Mouse (Mus musculus) ovary, postnatal 10 days (tissue): ENCODE data around the gene Mboat1.

Experiments
- DNase-seq: peaks from one replicate; pipeline ENCODE4 v3.0.0; 2022; ENCODE audit warnings: low spot score

Mboat1 gene

DNA sequence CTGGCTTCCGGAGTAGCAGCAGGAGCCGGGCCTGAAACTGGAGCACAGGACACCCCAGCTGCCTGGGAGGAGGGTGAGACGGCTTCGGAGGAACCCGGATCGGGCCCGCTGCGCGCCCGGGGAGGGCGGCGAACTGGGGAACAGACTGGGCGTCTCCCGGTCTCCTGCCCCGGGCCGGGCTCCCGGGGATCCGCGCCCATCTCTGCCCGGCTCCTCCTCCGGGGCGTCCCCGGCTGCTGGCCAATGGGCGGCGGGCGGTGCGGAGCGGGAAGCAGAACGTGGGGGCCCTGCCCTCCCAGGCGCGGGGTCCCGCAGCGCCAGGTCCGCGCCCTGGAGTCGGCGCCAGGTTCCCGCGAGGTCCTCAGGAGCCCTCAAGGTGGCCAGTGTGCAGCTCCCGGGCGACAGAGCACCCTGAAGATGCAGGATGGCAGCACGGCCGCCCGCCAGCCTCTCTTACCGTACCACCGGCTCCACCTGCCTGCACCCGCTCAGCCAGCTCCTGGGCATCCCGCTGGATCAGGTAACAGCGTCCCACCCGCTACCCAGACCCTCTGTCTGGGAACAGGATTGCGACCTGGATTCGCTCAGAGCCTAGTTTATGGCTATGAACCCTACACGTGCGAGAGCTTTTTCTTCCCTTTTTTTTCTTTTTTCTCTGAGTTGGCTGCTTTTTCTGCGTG is at the start of gene Mboat1:
Gene Mboat1 (plus strand): TSS at position 247 of the 680 bp plus-strand sequence.
- peak; percentile 60 for DNase-seq

DNA sequence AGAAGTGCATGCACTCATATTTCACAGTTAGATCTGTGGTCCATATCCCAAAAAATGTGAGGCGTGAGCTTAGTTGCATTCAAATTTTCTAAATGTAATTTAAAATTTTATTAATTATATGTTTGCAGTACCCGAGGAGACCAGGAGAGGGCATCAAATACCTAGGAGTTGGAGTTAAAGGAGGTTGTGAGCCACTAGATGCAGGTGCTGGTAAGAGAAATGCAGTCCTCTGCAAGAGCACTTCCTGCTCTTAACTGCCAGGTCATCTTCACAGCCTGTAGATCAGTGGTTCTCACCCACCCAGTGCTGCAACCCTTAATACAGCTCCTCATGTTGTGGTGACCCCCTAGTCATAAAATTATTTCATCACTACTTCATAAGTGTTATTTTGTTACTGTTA is 43.2 kb upstream of the Mboat1 start:
- DNase-seq = no peak

DNA sequence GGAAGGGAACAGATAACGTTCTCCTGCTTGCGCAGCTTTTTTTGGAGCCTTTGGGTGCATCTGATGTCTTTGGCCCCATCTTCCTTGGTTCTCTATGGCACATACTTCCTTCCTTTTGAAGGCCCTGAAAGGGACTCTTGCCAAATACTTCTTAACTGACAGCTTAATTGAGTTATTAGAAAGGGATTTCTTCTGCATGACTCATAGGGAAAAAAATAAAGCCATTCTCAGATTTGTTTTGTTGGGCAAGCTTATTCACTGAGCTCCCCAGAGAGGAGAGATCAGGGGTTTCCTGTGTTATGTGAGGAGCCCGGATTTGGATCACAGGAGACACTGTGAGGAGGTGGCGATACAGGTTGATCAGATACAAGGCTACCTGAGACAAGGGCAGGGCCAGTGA is 40.4 kb upstream of the Mboat1 start:
- no peak for DNase-seq

DNA sequence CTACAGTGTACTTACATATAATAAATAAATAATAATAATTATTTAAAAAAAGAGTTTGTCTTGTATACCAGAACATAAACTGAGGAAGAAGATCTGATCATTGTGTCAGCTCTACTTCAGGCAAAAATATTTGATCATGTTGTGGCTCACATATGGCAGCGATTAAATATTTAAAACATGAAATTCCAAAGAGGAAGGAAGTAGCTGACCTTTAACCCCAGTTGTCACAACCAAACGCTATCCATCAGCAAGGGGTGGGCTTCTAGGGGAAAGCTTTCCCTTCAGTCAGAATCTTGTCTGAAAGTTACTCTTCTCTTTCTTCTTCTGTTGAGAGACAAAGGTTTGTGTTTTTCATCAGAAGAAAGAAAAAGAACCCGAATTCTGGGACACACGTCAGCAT is 39.8 kb upstream of the Mboat1 start:
- no peak for DNase-seq

DNA sequence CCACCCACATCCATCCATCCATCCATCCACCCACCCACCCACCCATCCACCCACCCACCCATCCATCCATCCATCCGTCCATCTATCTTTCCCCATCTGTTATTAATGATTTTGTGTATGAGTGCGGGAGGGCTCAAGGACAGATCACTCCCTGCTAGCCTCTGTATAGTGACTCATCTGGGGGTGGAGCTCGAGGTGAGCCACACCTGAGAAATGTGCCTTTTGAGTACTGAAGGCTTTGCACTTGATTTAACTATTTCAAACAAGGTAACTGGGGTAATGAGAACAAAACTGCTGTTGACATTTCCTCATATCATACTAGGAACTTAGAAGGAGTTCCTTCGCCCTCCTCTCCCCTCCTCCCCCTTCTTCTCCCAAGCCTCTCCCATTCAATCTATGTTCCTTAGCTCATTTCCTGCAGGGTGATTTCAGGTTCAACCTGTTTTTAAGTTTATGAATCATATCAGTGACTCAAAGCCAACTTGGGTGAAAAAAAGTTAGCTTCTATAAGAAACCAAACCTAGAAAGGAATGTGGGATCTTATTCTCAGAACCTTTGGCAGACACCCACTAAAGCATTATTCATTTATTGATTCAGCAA is 27.2 kb upstream of the Mboat1 start:
- no peak for DNase-seq

DNA sequence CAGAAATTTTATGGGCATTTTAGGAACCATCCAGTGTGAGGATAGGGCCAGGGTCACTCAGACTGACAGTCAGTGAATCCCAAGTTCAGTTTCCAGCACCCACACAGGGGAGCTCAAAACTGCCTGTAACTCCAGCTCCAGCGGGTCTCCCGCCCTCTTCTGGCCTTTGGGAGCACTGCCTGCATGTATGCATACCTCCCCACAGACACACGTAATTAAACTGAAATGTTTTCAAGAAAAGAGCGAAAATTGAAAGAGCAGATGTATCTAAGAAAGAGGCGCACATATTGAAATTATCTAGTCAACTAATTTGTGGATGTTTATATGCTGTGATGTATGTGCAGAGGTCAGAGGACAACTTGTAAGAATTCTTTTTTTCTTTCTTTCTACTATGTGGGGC is 20.5 kb upstream of the Mboat1 start:
- no peak for DNase-seq

DNA sequence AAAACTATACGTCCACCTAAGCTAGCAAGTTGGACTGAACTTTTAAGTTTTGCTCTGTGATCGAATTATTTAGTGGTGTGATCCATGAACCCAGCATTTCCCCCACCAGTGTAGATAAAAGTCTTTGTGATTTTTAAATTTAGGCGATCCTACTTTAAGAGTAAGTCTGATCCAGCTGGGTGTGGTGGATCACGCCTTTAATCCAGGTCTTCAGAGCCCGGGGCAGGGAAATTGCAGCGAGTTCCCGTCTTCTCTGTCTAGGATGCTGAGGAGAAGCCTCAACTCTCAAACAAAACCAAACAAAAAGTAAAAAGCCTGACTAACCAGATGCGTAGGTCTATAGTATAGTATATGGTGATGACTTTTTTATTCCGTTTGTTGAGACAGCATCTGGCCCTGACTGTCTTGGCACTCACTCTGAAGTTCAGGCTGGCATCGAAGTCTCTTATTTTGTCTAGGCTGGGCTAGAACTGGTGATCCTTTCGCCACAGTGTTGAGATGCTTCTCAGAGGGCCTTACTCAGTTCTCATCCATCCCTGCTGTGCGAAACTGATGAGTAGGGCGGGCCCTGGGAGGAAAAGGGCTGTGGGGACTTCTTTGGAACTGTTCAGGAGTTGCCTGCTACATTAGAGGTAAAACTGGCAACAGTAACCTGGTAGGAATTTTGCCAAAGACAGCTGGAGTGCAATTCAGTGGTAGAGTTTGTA is 787 bp downstream of the Mboat1 start:
- no peak for DNase-seq

DNA sequence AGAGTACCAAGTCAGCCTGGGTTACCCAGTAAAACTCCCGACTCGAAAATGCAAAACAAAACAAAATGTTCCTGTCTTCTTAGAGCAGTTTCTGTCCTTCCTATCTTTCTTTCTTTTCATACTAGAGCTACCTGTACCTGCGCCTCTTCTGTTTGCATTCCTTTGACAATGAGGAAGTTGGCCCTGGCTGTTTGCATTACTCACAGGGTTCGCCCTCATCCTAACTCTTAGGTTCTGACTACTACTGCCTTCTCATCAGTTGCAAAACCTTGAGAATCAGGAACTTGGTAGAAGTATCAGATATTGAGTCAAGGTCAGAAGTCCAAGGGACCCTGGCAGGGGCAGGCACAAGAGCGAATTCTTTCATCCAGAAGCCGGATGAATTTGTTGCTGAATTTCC is 1.7 kb downstream of the Mboat1 start:
- DNase-seq = no peak

DNA sequence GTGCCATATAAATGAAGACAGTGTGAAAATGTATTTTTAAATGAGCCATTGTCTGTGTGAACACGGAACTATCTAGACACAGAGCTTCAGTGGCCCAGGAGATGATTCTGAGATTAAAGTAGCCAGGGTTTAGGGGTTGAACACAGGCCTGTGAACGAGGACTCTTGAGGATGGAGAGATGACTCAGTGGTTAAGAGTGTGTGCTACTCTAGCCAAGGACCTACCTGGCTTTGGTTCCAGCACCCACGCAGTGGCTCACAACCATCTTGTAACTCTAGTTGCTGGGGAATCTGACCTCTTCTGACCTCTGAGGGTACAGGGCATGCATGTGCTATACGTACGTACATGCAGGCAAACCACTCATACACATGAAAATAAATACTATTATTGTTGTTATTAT is 3.9 kb downstream of the Mboat1 start:
- no peak for DNase-seq

DNA sequence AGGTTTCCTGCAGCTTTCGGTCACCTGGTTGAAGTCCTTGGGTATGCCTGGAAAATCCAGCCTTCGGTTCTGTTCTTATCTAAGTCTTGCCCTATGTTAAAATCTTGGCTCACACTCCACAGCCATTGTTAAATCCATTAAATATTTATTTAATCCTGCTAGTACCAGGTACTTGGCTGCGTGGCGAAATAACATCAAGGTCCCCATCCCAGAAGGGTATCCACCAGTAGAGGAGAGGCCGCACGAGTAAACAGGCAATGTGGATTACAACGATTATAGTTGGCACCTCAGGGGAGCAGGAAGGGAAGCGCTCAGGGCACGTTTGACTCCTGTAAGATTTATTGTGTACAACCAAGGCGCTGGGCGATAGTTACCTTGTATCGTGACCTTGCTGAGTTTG is 4.4 kb downstream of the Mboat1 start:
- no peak for DNase-seq

DNA sequence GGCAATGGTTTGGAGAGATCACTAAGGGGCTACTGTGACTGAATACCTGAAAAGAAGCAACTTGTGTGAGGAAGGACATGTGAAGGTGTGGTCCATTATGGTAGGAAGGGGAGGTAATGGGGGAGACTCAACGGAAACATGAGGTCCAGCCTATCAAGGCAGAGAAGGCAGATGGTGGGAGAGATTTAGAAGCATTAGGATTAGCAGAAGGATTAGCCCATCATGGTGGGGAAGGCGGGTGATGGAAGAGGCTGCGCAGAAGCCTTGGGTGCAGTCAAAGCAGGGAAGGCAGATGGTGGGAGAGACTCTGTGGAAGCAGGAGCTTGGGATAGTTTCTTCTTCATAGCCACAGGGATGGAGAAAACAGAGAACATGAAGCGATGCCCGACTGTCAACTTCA is 5.7 kb downstream of the Mboat1 start:
- no peak for DNase-seq

DNA sequence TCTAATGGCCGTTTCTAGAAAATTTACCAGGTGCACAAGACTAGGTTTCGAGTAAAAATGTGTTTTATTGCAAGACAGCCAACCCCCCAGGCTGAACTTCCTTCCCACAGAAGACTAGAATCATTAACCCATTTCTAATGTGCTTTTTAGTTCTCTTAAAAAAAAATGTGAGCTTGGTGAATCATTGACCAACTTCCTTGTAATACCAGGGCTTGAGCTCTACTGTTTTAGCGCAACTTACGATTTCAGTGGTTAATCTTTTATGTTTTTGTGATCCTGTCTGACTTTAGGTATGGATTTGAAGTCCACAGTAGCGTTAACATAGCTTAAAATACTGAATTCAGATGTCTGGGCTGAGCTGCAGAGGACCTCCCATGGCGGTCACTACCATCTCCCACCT is 10.2 kb downstream of the Mboat1 start:
- DNase-seq = no peak

DNA sequence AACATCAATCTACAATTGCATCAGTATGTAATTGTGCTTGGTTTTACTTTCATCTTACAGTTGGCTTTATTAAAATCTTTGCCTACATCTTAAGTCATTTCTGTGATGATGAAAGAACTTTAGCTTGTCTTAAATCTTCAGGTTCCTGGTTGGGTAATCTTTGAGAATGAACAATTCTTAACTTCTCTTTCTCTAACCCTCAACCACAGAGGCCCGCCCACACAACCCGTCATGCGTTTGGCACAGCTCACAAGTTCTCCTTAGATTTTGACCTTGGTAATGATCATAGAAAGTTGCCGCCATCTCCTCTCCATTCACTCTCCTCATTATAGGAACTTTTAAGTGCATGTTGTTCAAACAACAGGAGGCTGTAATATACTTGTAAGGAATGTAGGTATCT is 18.0 kb downstream of the Mboat1 start:
- DNase-seq = no peak

DNA sequence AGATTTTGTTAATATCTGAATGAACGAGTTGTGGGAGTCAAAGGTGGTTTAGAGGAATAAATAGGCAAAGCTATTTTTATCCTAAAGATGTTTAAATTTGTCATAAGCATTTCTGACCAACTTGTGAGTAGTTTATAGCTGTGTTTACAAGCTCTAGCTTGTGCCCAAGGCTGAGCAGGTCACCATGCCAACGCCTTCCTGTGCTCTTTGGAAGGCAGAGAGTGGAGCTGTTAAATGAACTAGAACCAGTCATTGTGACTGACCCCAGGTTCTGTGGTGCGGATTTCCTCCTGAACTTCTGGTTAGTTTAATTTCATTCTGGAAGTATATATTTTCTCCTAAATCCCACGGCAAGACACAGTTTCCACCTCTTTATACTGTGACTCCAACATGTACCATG is 23.3 kb downstream of the Mboat1 start:
- no peak for DNase-seq

DNA sequence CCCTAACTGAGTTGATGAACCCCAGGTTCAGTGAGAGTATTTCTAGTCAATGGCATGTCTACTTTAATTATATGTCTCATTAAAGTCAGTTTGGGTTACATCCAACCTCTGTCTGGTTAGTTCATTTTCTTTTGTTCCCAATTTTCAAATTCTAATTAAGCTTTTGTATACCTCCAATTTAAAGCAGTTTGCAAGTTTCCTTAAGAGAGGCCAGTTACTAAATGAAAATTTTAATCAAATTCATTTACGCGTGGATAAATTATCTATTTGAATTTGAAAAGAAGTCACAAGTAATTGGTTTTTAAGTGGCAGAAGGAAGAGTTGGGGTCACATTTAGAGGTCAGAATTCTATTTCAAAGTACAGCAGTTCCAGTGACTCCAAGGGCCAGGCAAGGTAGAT is 27.2 kb downstream of the Mboat1 start:
- no peak for DNase-seq

DNA sequence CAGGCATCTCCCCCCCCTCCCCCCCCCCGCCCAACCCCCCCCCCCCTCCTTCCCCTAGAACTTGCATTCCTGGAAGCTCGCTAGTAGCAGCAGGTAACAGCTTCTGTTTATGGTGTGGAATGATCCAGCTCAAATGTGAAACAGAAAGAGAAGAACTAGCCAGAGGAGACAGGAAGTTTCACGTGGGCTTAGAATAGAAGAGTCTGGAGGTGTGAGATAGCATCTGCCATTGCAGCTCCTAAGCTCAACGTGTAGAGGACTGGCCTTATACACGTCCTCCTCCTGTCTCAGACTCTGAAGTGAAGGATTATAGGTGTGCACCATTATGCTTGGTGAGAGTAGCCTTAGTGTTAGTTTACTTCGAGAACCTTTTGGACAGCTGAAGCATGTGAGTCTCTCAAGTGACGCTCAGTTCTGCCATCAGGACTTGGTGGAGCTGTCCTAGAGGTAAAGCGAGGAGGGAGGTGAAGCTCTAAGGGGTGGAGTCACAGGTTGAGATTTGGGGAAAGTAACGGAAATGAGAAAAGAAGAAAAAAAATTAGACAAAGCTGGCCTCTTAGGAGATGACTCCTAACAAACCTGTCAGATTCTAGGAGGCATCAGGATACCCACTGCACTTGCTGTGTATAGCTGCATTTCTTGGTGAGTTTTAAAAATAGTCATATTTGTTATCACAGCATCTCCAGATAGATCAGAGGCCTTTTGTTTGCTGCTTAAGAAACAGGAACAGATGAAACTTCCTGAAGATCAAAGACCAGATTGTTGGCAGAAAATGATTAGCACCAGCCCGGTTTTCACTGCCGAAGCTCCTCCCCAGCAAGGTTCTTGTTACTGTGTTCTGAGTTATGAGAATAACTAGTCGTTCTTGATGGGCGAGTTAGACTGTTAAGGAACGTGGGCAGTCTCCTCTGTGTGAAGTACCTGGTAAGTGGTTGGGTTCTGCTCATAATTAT is 30.1 kb downstream of the Mboat1 start:
- no peak for DNase-seq

DNA sequence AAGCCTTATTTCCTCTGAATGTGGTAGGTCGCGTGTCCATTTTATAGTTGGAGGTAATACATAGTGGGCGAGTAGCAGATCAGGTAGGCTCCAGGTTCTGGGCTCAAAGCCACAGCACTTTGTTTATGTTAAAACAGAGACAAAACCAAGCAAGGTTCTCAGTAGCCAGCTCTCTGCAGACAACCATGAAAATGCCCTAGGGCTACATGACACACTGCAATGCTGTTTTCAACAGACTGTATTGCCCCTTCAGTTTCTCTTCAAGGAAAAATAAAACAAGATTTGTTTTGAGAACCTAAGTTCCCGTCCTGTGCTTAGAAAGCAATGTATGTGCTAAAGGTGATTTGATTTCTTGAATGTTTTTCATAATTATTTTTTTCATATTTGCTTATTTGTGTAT is 31.2 kb downstream of the Mboat1 start:
- no peak for DNase-seq

DNA sequence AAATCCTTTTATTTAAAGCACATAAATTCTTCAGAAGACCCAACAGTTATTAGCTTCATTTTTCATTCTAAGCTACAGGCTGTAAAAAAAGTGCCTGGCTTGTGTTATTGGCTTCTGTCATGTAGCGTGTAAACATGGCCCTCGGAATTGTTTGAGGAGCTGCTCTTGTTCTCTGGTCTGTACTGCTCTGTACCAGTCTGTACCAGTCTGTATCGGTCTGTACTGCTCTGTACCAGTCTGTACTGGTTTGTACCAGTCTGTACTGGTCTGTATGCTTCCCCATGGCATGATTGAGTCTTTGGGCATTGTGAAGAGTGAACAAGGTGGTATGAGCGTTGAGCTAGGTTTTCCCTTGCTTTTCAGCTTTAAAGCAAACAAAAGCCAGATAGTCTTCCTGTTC is 32.5 kb downstream of the Mboat1 start:
- no peak for DNase-seq

DNA sequence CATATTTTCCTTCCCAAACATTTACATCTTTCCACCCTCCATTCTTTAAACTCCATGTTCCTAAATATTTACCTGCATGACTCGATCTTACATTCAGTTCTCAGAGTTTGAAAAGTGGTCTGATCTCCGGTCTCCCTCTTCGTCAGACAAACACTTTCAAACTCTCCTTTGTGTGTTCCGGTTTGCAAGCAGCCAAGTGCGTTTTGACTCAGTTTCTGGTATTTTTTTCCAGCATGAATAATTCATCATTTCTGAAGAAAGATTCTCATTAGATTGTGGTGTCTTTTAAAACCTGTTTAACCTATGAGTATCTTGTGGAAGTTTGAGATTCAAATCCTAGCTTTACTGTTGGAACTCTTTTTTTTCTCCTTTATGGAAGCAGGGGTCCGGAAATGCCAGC is 33.8 kb downstream of the Mboat1 start:
- no peak for DNase-seq

DNA sequence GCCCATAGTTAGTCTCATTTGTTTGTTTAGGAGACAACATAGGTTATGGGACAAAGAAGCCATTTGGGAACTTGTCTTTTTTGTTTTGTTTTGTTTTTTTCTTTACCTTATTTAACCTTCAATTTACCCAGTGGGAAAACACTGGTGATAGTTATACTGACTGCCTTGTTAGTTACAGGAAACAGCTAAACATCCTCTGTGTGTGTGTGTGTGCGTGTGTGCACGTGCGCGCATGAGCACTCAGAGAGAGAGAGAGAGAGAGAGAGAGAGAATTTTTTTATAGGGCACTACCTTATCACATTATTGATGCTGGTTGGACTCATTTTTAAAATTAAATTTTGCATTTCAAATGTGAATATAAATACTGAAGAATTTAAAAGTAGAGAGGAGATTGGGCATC is 38.3 kb downstream of the Mboat1 start:
- DNase-seq = no peak

DNA sequence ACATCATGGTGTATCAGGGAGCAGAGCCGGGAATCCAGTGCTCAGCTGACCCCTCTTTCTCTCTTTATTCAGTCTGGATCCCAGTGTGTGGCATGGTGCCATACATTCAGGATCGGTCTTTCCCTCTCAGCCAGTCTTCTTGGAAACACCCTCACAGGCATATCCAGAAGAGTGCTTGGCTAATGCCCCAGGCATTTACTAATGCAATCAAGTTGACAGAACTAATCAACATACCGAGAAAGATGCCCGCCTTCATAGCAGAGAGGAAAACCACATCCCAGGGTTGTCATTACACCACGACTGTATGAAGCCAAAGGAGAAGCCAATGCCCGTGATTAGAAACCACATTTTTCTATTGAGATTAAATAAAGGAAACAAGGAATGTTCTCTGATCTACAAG is 41.1 kb downstream of the Mboat1 start:
- DNase-seq = no peak

DNA sequence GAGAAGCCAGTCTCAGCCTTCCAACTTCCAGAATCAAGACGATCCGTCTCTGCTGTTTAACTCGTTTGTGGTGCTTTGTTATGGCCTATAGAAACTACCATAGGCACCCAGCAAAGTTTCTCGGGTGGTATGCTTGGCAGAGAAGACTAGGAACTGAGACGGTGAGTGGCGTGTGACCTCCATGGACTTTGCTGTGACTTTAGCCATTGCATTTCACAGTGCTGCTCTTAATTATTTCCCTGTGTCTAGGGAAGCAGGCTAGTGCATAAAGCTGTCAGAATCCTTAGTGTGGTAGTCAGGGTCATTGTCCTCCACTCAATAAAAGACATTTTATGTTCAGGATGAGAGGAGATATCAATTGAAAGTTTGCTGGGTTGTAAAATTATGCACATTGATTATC is 49.3 kb downstream of the Mboat1 start:
- no peak for DNase-seq

DNA sequence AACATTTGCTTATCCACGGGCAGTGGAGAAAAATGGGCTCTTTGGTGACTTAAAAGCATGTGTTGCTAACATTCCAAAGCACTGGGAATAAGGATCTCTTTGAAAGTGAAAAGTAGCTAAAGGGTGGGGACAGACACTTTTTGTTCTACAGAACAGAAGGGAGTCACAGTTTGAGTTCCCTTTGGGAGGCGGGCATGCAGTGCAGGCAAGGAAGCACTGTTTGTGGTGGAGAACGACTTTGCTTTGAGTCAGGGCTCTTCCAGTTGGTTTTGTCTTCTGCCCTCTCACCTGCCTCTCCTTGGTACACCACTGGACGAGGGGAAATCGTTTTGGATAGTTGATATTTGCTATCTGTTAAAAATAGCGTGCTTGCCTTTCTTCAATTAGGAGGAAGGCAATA is 49.7 kb downstream of the Mboat1 start:
- no peak for DNase-seq
